Mouse (Mus musculus) spleen, postnatal 10 days (tissue): ENCODE data around the gene Nsun4.
A peak's percentile ranks its signal among the peaks of the same experiment; 100 is the strongest.

Source experiments
- DNase-seq, 2 experiments: peaks; one replicate each; pipeline ENCODE4 v3.0.0; 2021 to 2022; ENCODE audit warnings: low spot score in 2 of 2

The Nsun4 gene

DNA sequence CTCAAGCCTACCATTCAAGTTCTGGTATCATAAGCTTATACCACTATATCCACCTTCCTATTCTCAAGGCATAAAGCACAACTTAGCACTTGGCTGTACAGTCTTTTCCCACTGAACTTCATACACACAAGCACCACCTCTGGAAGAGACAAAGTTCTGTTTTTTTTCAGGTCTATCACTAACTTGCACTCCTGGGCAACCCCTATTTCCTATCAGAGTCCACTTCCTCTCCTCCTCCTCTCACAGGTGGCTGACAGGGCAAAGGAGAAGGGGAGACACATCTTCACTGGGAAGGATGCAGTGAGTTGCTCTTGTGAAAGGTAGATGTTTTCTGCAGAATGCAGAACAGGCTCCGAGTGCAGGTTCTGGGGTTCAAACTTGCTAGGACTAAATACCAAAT is 6.0 kb downstream of the Nsun4 start:
- no peak for DNase-seq

DNA sequence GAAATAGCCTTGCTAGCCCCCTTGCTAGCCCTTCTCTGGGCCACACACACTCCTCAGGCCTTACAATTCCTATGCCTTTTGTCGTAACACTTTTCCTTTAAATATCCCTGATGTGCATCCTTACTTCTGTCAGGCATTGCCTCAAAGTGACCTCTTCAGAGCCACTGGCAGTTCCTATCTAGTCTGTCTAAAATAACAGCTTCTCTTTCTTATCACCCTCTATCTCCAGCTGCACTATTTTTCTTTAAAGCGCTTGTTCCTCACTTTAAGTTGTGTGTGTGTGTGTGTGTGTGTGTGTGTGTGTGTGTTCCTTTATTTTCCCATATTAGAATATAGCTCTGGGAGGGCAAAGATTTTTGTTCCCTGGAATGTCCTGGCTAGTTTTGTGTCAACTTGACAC is 7.1 kb downstream of the Nsun4 start:
- DNase-seq = no peak

DNA sequence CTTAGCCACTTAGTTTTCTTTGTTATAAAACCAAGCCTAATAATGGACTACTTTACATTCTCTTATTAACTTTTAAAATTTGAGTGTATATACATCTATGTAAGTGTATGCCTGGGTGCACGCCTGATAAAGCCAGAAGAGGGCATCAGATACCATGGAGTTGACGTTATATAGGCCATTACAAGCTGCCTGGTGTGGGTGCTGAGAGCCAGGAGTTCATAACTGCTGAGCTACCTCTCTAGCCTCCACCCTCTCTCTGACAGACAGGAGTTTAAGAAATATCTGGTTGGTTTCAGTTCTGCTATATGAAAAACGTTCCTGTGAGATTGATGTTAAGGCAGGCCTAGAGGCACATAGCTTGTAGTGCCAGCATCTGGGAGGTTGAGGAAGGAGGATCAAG is 11.5 kb downstream of the Nsun4 start:
- no peak for DNase-seq

DNA sequence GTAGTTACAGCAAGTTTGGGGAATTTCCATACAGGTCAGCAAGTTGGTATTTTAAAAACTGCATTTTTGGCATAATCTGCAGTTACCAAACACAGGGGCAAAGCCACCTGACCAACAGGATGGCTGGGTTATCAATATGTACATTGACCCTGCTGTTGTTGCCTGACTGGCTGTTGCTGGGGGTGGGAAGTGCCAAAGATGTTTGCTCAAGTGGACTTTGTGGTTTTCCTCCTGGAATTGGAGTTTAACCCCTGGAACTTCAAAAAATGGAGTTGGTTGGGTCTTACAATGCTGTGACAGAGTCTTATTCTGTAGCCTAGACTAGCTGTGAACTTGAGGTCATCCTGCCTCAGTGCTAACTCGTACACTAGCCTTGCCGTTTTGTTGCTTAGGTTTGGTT is 13.2 kb downstream of the Nsun4 start:
- no peak for DNase-seq

DNA sequence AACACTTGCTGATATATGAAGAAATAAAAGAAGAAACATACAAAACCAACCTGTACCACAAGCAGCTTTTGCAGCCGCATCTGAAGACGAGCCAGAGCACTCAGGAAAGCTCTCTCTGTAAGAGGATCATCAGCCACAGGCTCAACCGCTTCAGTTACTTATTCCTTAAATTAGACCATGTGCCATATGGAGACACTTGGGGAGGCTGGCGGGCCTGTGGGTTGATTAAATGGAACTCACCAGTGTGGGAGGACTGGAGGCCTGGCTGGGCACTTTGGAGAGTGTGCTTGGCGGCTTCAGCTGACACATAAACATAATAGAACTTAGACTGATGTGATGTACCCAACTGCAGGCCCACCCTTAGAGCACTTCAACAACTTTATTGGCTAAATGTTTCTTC is 20.3 kb downstream of the Nsun4 start:
- no peak for DNase-seq

DNA sequence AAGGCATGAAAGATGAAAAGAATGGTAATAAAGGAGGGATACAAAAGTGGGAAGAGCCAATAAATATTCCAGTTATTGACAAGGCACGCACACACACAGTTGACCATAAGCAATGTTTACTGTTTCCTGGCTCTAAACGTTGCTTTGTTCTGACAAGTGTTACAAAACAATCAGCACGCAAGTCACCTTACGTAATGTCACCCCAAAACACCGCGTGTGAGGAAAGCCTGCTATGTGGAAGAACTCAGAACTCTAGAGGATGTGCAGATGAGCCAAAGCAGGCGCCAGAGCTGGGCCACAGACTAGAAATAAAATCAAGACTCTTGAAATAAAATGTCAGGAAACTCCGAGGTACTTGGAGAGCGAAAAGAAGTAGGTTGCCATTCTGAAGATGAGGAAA is 20.8 kb downstream of the Nsun4 start:
- DNase-seq = no peak

DNA sequence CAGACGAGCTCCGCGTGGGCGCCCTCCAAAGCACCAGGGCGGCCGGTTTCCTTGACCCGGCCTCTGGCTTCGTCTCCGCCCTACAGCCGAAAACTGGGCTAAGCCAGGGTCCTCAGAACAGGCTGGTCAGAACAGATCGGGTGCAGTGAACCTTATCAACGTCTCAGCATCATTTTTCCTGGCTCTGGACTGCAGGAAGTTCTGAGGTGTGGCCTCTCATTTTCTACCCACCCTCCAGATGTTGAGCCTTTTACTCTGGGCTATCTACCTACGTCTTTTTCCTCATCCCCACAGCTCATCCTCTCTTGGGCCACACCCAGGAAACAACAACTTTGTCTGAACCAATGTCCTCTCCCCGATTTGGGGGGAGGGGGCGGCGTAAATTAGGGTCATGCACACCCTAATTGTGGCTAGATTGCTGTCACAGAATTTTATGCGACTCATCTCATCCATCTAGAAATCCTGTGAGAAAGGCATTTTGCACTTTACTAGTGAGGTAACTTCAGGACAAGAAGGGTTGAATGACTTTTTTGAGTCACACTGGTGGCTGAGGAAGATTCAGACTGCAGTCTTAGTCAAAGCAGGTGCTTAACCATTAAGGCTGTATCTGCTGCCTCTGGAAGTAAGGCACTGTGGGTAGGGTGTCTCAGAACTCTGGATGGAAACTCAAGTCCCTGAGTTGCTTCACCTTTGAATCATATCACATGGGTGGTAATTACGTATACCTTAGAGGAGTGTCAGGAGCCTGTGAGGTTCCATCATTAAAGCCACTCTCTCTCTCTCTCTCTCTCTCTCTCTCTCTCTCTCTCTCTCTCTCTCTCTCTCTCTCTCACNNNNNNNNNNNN is 35.6 kb downstream of the Nsun4 start, which contains the start of gene Faah:
Gene Faah (minus strand): TSS at position 25 of the 845 bp plus-strand sequence.
- DNase-seq = no peak

DNA sequence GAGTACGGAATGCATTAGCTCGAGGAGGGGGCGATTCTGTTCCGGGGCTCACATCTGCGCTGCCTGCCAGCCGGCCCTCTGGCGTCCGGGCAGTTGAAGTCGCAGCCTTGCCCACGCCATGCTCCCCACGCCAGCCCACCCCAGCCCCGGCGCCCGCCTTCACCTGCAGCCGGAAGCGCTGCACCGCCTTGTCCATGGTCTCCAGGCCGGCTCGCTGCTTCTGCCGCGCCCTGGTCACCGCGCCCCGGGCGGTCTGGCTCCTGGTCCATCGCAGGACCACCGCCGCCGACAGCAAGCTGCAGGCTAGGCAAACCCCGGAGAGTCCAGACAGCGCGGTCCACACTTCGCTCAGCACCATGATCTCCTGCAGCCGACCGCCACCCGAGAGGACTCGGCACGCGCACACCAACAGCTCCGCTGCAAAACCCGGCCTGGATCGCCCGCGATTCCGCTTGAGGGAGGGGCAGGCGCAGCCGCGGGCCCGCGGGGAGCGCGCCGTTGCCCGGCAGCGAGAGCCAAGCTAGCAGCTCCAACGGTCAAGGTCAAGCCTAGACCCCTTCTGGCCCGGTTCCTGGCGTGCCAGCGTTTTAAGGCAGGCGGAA is 36.3 kb downstream of the Nsun4 start:
- DNase-seq = peak; percentile 36 to 71

DNA sequence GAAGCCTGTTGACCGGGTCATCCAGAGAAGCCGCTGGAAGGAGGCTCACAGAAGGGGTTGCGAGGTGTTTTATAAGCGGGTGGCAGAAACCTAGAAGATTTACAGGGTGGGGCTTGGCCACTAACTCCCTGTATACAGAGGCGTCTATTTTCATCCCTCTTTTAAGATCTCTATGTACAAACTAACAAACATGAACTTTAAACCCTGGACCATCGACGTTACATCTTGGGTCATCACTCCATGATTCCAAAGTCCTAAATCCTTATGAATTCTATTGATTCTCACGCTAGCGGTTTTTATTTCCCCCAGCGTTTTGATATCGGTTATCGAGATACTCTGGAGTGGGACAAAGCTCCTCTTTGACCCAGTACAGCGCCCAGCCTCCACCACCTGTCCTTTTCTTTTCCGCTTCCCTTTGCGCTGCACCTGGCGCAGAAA is 36.8 kb downstream of the Nsun4 start:
- DNase-seq = no peak

DNA sequence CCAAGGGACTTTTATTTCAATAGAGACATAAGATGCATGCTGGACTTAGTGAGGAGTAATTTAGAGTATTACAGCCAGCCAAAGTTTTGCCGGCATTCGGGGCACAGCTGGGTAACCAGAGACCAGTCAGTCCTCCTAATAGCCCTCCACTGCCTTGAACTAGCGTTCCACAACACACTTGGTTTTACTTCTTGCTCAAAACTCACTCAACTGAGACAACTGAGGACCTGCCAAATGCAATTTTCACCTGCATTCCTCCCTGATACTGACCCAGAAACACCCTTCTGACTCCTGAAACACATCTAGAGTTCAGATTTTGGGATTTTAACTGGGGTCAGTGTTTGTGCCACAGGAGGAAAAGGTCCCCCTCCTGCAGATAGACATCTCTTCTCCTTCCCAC is 37.3 kb downstream of the Nsun4 start:
- DNase-seq = no peak

DNA sequence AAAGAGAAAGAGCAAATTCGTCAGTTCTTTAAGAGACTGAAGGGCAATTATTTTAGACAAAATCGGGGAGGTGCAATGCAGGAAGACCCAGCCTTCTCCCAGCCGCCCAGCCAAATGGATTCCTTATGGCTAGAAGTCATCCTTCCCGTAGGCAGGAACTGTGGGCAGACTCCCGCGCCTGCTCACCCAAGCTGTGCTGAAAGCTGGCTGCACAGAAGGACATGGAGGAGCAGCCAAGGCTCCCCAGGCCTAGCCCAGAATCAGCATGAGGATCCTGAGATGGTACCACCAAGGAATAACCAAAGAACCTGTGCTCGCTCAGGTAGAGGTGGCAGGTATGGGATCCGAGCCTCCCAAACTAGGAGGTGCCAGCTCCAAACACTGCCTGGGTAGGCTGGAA is 37.7 kb downstream of the Nsun4 start:
- DNase-seq = no peak

DNA sequence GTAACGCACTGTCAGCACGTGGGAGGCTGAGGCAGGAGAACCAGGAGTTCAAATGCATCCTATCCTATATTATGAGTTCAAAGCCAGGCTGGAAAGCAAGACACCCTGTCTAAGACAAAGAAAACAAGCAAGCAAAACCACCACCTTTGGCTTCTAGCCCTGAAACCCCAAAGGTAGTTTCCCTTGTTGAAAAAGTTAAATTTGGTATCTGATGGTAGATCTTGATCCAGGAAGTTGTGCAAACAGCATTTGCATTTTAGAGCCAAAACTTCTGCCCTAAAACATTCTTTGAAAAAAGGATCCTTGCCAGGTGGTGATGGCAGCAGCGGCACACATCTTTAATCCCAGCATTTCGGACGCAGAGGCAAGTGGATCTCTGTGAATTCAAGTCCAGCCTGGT is 38.2 kb downstream of the Nsun4 start:
- DNase-seq = no peak

DNA sequence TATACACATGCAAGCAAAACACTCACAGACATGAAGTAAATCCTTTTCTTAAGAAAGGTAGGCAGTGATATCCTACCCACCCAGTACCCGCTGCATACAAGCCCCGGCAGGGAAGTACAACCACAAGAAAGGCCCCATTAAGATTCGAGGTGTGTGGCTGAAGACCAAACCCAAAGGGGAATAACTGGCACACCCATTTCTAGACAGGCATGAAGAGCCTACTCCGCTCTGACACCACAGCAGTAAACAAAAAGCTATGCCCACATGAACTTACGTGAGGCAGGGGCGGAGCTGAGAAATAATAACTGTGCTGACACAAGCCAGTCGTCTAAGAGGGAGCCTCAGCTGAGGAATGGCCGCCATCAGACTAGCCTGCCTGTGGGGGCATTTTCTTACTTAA is 43.5 kb downstream of the Nsun4 start:
- no peak for DNase-seq

DNA sequence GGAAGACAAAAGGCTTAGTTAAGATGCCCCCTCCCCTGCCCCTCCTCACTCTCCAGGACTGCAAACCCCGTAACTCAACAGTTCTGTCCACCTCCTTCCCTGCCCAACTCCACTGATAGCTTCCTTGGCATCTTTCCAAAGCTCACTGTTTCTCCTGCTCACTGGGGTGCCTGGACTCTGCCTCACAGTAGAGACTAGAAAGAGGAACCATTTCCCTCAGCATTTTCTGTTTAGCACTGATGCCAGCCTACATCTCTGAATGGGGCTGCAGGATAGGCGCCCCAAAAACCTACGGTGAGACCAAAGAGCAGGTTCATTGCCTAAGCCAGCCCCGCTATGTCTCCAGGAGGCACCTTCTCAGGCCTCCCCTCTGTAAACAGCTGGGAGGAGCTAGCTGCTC is 52.5 kb downstream of the Nsun4 start:
- no peak for DNase-seq

DNA sequence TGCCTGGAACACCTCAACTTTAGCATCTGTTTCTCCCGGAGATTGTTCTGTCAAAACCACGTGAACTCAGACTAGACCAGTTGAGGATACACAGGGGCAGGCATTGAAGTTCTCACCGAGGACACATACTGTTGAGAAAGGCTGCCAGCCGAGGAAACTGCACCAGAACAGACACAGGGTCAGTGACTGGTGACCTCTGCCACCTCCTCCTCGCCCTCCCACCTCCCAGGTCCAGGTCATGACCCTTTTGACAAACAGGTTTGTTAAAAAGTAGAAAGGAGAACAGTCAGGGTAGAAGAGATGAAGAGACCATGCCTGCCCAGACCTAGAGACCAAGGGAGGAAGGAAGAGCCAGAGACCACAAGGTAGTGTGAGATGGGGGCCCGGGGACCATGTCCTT is 53.0 kb downstream of the Nsun4 start:
- DNase-seq = no peak

DNA sequence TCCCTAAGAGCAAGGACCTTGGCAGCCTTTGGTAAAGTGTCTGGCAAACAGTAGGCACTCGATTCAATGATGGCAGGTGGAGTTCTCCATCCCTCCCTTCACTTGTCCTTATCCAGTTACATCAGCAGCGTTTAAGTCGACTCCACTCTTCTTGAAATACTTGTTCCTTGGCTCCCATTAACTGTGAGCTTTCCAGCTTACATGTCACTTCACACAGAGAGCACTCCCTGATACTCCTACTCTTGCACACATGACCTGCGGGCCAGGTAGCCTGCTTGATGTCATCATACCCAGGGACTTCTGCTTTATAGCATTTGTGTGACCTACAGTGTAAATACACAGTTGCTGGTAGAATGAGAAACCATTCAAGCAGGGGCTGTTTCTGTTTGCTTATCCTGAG is 56.9 kb downstream of the Nsun4 start:
- no peak for DNase-seq

DNA sequence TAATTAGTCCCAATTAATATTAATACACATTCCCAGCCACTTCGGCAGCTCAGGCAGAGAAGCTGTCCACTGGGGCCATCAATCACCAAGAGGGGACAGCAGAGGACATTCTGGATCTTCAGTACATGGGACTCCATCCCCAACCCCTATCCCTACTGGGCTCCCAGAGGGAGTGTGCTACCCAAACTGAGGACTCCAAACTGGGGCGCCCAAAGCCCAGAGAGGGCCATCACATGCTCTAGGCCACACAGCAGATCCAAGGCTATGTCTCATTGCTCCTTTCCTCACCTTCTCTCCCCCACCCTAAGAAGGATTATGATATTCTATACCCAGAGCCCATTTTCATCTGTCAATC is 58.3 kb downstream of the Nsun4 start:
- no peak for DNase-seq

DNA sequence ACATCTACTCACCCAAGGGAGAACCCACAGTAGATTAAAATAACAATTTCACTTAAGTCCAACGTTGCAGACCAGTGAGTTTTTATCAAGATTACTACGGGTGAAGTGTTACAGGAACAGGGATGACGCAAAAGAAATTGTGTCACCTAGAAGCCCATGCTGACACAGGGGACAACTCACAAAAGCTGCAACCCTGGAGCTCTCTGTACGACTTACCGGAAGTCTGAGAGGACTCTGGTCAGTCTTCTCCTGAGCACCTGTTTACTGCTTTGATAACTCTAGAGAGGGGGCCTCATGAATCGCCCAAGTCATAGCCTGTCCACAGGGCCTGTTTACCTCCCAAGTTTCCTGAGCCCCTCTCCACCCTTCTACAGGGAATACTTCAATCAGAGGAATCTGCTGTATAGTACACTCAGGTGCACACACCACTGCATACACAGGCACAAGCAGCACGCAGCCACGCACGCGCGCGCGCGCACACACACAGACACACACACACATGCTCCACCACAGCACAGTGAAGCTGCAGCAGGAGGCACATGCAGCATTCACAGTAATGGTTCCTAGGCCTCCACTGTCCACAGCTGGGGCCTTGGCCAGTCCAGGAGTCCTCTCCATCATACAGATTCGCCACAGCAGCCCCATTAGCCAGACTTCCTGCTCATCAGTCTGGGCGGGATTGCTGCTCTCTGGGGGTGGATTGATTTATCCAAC is 58.9 kb downstream of the Nsun4 start:
- DNase-seq = no peak

DNA sequence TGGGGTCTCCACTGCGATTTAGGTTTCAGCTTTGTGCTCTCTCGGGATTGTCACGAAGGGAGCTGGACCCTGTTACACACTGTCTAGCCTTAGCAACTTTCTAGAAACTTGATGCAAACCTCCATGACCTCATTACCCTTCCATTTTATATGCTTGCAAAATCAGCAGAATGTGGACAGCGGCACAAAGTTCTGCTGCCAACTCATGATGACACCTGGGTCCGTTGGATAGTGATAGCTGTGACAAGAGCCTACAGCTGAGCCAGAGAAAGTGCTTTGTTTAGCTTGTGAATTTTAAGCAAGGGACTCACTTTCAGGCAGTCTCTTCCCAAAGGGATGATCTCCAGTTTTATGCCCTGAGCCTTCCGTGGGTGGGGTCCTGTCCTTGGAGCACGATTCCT is 64.3 kb downstream of the Nsun4 start:
- no peak for DNase-seq

DNA sequence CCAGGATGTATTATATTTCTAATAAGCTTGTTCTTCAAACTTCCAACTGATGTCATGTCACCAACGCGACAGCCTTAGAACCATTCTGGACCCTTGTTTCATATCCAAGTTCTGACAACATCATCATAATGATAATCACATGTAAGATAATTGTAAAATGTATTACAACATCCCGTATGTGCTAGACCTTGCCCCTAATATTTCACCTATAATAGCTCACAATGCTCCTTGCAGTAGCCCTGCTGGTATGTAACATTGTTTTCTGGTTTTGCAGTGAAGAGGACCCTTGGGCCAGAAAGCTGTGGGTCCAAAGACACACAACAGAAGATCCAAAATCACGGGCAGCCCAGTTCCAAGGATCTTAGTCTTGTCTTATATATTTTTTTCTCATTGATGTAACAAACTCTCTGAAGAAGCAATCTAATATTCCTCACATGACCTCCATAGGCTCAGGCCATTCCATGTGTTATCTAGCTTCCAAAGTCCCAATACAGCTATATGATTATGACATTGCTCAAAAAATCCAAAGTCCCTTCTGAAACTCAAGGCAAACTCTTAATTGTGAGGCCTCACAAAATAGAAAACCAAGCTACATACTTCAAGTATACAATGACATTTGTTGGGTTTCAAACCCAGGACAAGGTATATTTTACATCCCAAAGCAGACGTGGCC is 65.7 kb downstream of the Nsun4 start:
- DNase-seq = no peak

DNA sequence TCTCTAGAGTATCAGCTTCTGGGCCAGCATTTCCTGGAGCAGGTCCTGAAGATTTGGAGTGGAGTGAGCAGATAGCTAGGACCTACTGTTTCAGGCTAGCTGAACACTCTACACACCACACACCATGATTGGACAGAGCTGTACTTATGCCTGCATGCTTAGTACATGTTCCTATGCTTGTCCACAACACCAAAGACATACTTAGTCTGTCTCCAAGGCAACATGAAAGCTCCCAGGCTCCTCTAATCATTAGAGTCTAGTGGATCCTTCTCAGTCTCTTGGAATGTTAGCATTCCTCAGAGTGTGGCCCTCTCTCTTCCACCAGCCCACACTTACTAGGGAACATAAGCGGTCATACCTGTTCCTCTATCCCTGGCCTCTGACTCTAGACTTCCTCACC is 66.2 kb downstream of the Nsun4 start:
- no peak for DNase-seq

DNA sequence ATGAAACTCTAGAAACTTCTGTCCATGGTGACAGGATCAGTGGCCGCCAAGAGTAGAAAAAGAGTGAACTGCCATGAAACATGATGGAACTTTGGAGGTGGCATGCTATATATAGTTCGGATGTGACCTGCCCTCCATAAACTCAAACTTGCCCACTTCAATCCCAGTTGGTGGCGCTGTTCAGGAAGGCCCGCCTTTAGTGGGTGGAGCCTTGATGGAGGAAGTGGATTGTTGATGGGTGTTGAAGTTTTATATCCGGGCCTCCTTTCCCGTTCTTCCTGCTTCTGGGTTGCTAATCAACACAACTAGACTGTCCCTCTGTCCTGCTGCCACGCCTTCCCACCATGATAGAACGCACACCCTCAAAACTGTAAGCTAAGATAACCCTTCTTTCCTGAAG is 68.7 kb downstream of the Nsun4 start:
- peak in 1 of 2 experiments; percentile 26 for DNase-seq
